ENCODE assay signal across 12 mouse cellular contexts in genomic region chr19:55991791-55992726, GRCm38 (mm10).
A peak's percentile ranks its signal among the peaks of the same experiment; 100 is the strongest.
DNase-seq lines count a peak whose midpoint lies in the region; ATAC-seq and TF ChIP-seq lines count a peak whose summit lies in the region.
"Had no signal": no experiment of that assay in that cellular context is flagged by ENCODE, and none has a peak within 500 bp of the region (broad histone marks: within the 10 kb centered on the region; RNA-seq: fewer than 3 reads in every experiment).

No protein-coding gene starts in this region.

- no peaks in the 10 kb centered on the region for H3K36me3 ChIP-seq in liver, embryonic 12.5 days
- H3K36me3 ChIP-seq in liver, embryonic 11.5 days (ENCODE audit: control insufficient read depth, insufficient read depth, low read length): no peaks in the 10 kb centered on the region
- no peaks in the 10 kb centered on the region for H3K36me3 ChIP-seq in forebrain, postnatal 0 days (ENCODE audit: insufficient read depth)
- H3K36me3 ChIP-seq: heart, embryonic 10.5 days; limb, embryonic 15.5 days had no signal

- H3K9ac ChIP-seq in liver, embryonic 12.5 days: no peak overlapping the region
- H3K9ac ChIP-seq in liver, embryonic 11.5 days (ENCODE audit: low read depth, low read length): no peak overlapping the region
- no peak overlapping the region for H3K9ac ChIP-seq in forebrain, postnatal 0 days
- H3K9ac ChIP-seq: limb, embryonic 15.5 days had no signal

- 76% methylated on average over 21 of the region's 21 CpGs for WGBS in liver, embryonic 12.5 days (ENCODE audit: insufficient replicate concordance)
- 82% methylated on average over 21 of the region's 21 CpGs for WGBS in liver, embryonic 11.5 days
- 56% methylated on average over 21 of the region's 21 CpGs for WGBS in forebrain, postnatal 0 days

- peaks cover 11% of the 10 kb centered on the region; the same call in 1 of the 2 replicates for H3K27me3 ChIP-seq in liver, embryonic 12.5 days (replicated peaks)
- 0 out of 2 replicates have a peak, but pooled peaks cover 2% of the 10 kb centered on the region for H3K27me3 ChIP-seq in liver, embryonic 11.5 days (replicated peaks; ENCODE audit: control insufficient read depth, insufficient read depth, low read length)
- no peaks in the 10 kb centered on the region for H3K27me3 ChIP-seq in forebrain, postnatal 0 days (ENCODE audit: insufficient read depth, low read length)
- H3K27me3 ChIP-seq: limb, embryonic 15.5 days; megakaryocyte, embryonic 14.5 days had no signal

- DNase-seq in embryo, embryonic 10 days (ENCODE audit: low spot score): peak; percentile 30
- no peak for DNase-seq in embryo, embryonic 9.5 days (ENCODE audit: extremely low spot score)
- no peak for DNase-seq in liver, embryonic 11.5 days (ENCODE audit: low spot score)
- DNase-seq in forebrain, postnatal 0 days: peak; percentile 25
- peak; percentile 44 for DNase-seq in right cerebral cortex, postnatal 25 days
- DNase-seq in kidney, adult 11 months: no peak
- DNase-seq in heart, postnatal 14 days: no peak
- DNase-seq: kidney, postnatal 25 days had no signal

- H3K9me3 ChIP-seq in liver, embryonic 12.5 days (replicated peaks): no peaks in the 10 kb centered on the region
- H3K9me3 ChIP-seq in liver, embryonic 11.5 days (ENCODE audit: control insufficient read depth, low read length): no peaks in the 10 kb centered on the region
- H3K9me3 ChIP-seq in forebrain, postnatal 0 days (ENCODE audit: low read length): no peaks in the 10 kb centered on the region
- H3K9me3 ChIP-seq: heart, embryonic 10.5 days; limb, embryonic 15.5 days had no signal

- peaks cover 15% of the 10 kb centered on the region for H3K4me1 ChIP-seq in liver, embryonic 12.5 days
- H3K4me1 ChIP-seq in liver, embryonic 11.5 days (replicated peaks; ENCODE audit: control insufficient read depth, insufficient read depth, low read length): no peaks in the 10 kb centered on the region; the same call in none of the 2 replicates
- no peaks in the 10 kb centered on the region for H3K4me1 ChIP-seq in forebrain, postnatal 0 days (ENCODE audit: insufficient read depth)
- H3K4me1 ChIP-seq: heart, embryonic 10.5 days; megakaryocyte, embryonic 14.5 days had no signal

- ATAC-seq in liver, embryonic 12.5 days: 0 out of 2 replicates have a peak, but pooled peaks have one; percentile 24
- no peak for ATAC-seq in liver, embryonic 11.5 days (replicated peaks; ENCODE audit: low FRiP score)
- ATAC-seq in forebrain, postnatal 0 days: peak; percentile 32; the same call in 1 of the 2 replicates

- H3K4me2 ChIP-seq in liver, embryonic 12.5 days: no peak overlapping the region
- no peak overlapping the region for H3K4me2 ChIP-seq in liver, embryonic 11.5 days
- H3K4me2 ChIP-seq in forebrain, postnatal 0 days (ENCODE audit: low read depth): no peak overlapping the region
- H3K4me2 ChIP-seq: limb, embryonic 15.5 days had no signal

- intact Hi-C loops in heart, postnatal 14 days (cut with DNase I): no loop called here

- TF ChIP-seq CTCF in forebrain, postnatal 0 days (IDR thresholded peaks at IDR 0.05; ENCODE audit: low read depth): no peak

- no peak overlapping the region for H3K27ac ChIP-seq in liver, embryonic 12.5 days
- no peak overlapping the region for H3K27ac ChIP-seq in liver, embryonic 11.5 days (ENCODE audit: low read depth, low read length)
- no peak overlapping the region for H3K27ac ChIP-seq in forebrain, postnatal 0 days (ENCODE audit: low read depth, low read length)
- H3K27ac ChIP-seq: heart, embryonic 10.5 days; limb, embryonic 15.5 days had no signal

- H3K4me3 ChIP-seq in liver, embryonic 12.5 days: no peak overlapping the region
- no peak overlapping the region for H3K4me3 ChIP-seq in liver, embryonic 11.5 days (ENCODE audit: low read depth, low read length)
- no peak overlapping the region for H3K4me3 ChIP-seq in forebrain, postnatal 0 days (ENCODE audit: low read depth, low read length)
- H3K4me3 ChIP-seq: heart, embryonic 10.5 days; limb, embryonic 15.5 days; megakaryocyte, embryonic 14.5 days had no signal

Comparison
In these comparisons a context has a peak if more than half of its experiments do, and no peak if none do; other contexts are left out.
1. DNase-seq: peak in embryo, embryonic 10 days (single experiment), forebrain, postnatal 0 days (single experiment) and right cerebral cortex, postnatal 25 days (single experiment); none in embryo, embryonic 9.5 days (single experiment), liver, embryonic 11.5 days (single experiment), kidney, adult 11 months (single experiment) and heart, postnatal 14 days (0 of 2).